Mouse (Mus musculus) neural tube, embryonic 12.5 days (tissue): ENCODE results near the gene Olfr1161. TPM values are rescaled to one million over a fixed set of nuclear protein-coding genes. Genes with fewer than 3 reads are reported as not detected.
"Not testable (repeated sequence)": the region's sequence is repeated elsewhere in the genome, so short reads cannot be mapped to it uniquely, and the experiment has no call there.

ENCODE experiments used
- ATAC-seq: fragments of 200-750 bp; cut with Nextera tagmentation; 2 replicates; pipeline ENCODE4 v1.8.0; 2017; ENCODE audit warnings: low read depth, mild to moderate bottlenecking, moderate TSS enrichment, moderate library complexity; ENCODE audit not compliant: low FRiP score
- H3K27ac ChIP-seq: fragments of 300-500 bp; sonication (generic); 2 replicates; pipeline ENCODE4 v1.5.1; 2016
- H3K27me3 ChIP-seq: fragments of 300-500 bp; sonication (generic); replicated peaks from 2 replicates; pipeline ENCODE4 v1.6.1; 2016; ENCODE audit warnings: mild to moderate bottlenecking
- H3K36me3 ChIP-seq: fragments of 300-500 bp; sonication (generic); 2 replicates; pipeline ENCODE4 v1.6.1; 2016; ENCODE audit warnings: mild to moderate bottlenecking
- H3K4me1 ChIP-seq: fragments of 300-500 bp; sonication (generic); 2 replicates; pipeline ENCODE4 v1.6.1; 2016
- H3K4me2 ChIP-seq: fragments of 300-500 bp; sonication (generic); replicated peaks from 2 replicates; pipeline ENCODE4 v1.6.1; 2016; ENCODE audit warnings: mild to moderate bottlenecking
- H3K4me3 ChIP-seq: fragments of 300-500 bp; sonication (generic); 2 replicates; pipeline ENCODE4 v1.5.1; 2016
- H3K9ac ChIP-seq: fragments of 300-500 bp; sonication (generic); 2 replicates; pipeline ENCODE4 v1.6.1; 2016; ENCODE audit warnings: mild to moderate bottlenecking
- H3K9me3 ChIP-seq: fragments of 300-500 bp; sonication (generic); 2 replicates; pipeline ENCODE4 v1.6.1; 2016; ENCODE audit warnings: mild to moderate bottlenecking
- WGBS: fragments of 180-500 bp; shearing (Covaris S2); methylation state at CpG from one replicate; pipeline ENCODE4 v1.1.7; 2016; 5-methylcytosine and 5-hydroxymethylcytosine counted together
- polyA plus RNA-seq: library from polyadenylated mRNA; unstranded; fragments of >200 nt; fragmentation: Nextera tagmentation; extraction: Ambion mirVana; gene quantifications from 2 replicates; pipeline ENCODE4 v1.2.1, GENCODE M21; 2016

Olfr1161 gene
- not detected in 2 replicates for polyA plus RNA-seq

- not testable (repeated sequence) for H3K9me3 ChIP-seq, H3K4me2 ChIP-seq, ATAC-seq, H3K4me1 ChIP-seq, H3K4me3 ChIP-seq, H3K27ac ChIP-seq, H3K9ac ChIP-seq, H3K36me3 ChIP-seq, H3K27me3 ChIP-seq
- WGBS = 93% methylated on average over 1 of the region's 1 CpGs
Measured at GRCm38 (mm10) chr2:88022474-88022873, at the start of gene Olfr1161. Gene Olfr1161, plus strand, starts transcription at chr2:88022774.

- Histone ChIP-seq H3K4me2 (no peak within 1 kb of the TSS), H3K9ac (no peak within 1 kb of the TSS), H3K36me3 (no peaks in the 10 kb centered on the region), H3K4me3 (no peak within 1 kb of the TSS), H3K27me3 (no peaks in the 10 kb centered on the region), H3K27ac (no peak within 1 kb of the TSS), H3K9me3 (no peaks in the 10 kb centered on the region), H3K4me1 (no peaks in the 10 kb centered on the region)
- no peak for ATAC-seq
- 80% methylated on average over 3 of the region's 3 CpGs for WGBS
Measured at GRCm38 (mm10) chr2:87974563-87974962, 48.0 kb upstream of the Olfr1161 start, which contains the start of gene Olfr74. Gene Olfr74, minus strand, starts transcription at chr2:87974663.

- Histone ChIP-seq H3K27ac (no peak within 1 kb of the TSS), H3K36me3 (no peaks in the 10 kb centered on the region), H3K4me3 (no peak within 1 kb of the TSS), H3K4me1 (no peaks in the 10 kb centered on the region), H3K9me3 (no peaks in the 10 kb centered on the region), H3K4me2 (no peak within 1 kb of the TSS), H3K27me3 (no peaks in the 10 kb centered on the region), H3K9ac (no peak within 1 kb of the TSS)
- no peak for ATAC-seq
Measured at GRCm38 (mm10) chr2:87989813-87990212, 32.8 kb upstream of the Olfr1161 start, which contains the start of gene Olfr1158. Gene Olfr1158, plus strand, starts transcription at chr2:87990113.

GRCm38 (mm10) chr2:88007515-88008318 is 14.9 kb upstream of the Olfr1161 start, which contains the start of gene Olfr1160:
Gene Olfr1160, minus strand, starts transcription at chr2:88008268.
- no peaks in the 10 kb centered on the region for H3K27me3 ChIP-seq
- no peak within 1 kb of the TSS for H3K27ac ChIP-seq
- no peaks in the 10 kb centered on the region for H3K36me3 ChIP-seq
- no peak within 1 kb of the TSS for H3K4me2 ChIP-seq
- H3K4me3 ChIP-seq = no peak within 1 kb of the TSS
- no peaks in the 10 kb centered on the region for H3K4me1 ChIP-seq
- ATAC-seq = no peak
- no peak within 1 kb of the TSS for H3K9ac ChIP-seq
- H3K9me3 ChIP-seq = no peaks in the 10 kb centered on the region

GRCm38 (mm10) chr2:88037599-88037998 is 15.0 kb downstream of the Olfr1161 start, which contains the start of gene Olfr73:
Gene Olfr73, minus strand, starts transcription at chr2:88037699.
- Histone ChIP-seq H3K36me3 (no peaks in the 10 kb centered on the region), H3K27me3 (no peaks in the 10 kb centered on the region), H3K4me1 (no peaks in the 10 kb centered on the region), H3K9me3 (no peaks in the 10 kb centered on the region), H3K4me3 (no peak within 1 kb of the TSS), H3K27ac (no peak within 1 kb of the TSS), H3K9ac (no peak within 1 kb of the TSS), H3K4me2 (no peak within 1 kb of the TSS)
- ATAC-seq = no peak

DNA sequence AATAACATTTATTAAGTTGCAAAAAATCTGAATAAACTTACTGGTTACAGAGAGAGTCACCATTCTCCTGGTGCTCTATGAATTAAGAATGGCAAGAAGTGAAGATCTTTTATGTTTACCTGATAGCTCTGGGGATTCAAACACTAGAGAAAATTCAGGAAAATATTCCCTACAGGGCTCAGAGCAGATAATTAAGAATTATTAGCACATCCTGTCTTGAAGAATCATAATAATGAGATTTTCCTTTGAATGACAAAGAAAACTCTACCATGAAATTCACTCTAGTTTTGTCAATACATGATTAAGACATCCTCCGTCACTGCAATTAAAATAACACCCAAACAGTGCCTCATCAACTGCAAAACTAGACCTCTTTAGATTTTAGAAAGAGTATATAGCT is 28.5 kb downstream of the Olfr1161 start, which contains the start of gene Olfr1162:
Gene Olfr1162, minus strand, starts transcription at position 101 of the 400 bp plus-strand sequence.
- H3K4me2 ChIP-seq = no peak within 1 kb of the TSS
- H3K4me3 ChIP-seq = no peak within 1 kb of the TSS
- H3K9me3 ChIP-seq = no peaks in the 10 kb centered on the region
- ATAC-seq = no peak
- no peaks in the 10 kb centered on the region for H3K27me3 ChIP-seq
- no peak within 1 kb of the TSS for H3K9ac ChIP-seq
- H3K4me1 ChIP-seq = no peaks in the 10 kb centered on the region
- H3K36me3 ChIP-seq = no peaks in the 10 kb centered on the region
- H3K27ac ChIP-seq = no peak within 1 kb of the TSS
- 83% methylated on average over 1 of the region's 1 CpGs for WGBS

- WGBS = 87% methylated on average over 2 of the region's 2 CpGs
- Histone ChIP-seq H3K4me2 (no peak overlapping the region), H3K36me3 (no peaks in the 10 kb centered on the region), H3K27me3 (no peaks in the 10 kb centered on the region), H3K4me3 (no peak overlapping the region), H3K4me1 (no peaks in the 10 kb centered on the region), H3K9ac (no peak overlapping the region), H3K9me3 (no peaks in the 10 kb centered on the region), H3K27ac (no peak overlapping the region)
- no peak for ATAC-seq
Measured at GRCm38 (mm10) chr2:88063587-88063986, 41.0 kb downstream of the Olfr1161 start.

- H3K4me3 ChIP-seq = no peak within 1 kb of the TSS
- H3K36me3 ChIP-seq = no peaks in the 10 kb centered on the region
- no peak for ATAC-seq
- H3K4me2 ChIP-seq = no peak within 1 kb of the TSS
- H3K27ac ChIP-seq = no peak within 1 kb of the TSS
- no peaks in the 10 kb centered on the region for H3K4me1 ChIP-seq
- no peak within 1 kb of the TSS for H3K9ac ChIP-seq
- H3K9me3 ChIP-seq = no peaks in the 10 kb centered on the region
- H3K27me3 ChIP-seq = no peaks in the 10 kb centered on the region
Measured at GRCm38 (mm10) chr2:88071730-88072129, 49.2 kb downstream of the Olfr1161 start, which contains the start of gene Olfr1163. Gene Olfr1163, minus strand, starts transcription at chr2:88071830.

Other genes with a start within 250 kb of the Olfr1161 start
- gene Olfr152, start 243.3 kb upstream of the Olfr1161 start, polyA plus RNA-seq = not detected in 2 replicates
- gene Olfr1143, start 222.2 kb upstream of the Olfr1161 start, polyA plus RNA-seq = not detected in 2 replicates
- not detected in 2 replicates for gene Olfr1145, start 213.0 kb upstream of the Olfr1161 start, polyA plus RNA-seq
- not detected in 2 replicates for gene Olfr1148, start 192.2 kb upstream of the Olfr1161 start, polyA plus RNA-seq
- gene Olfr1150-ps1, start 178.8 kb upstream of the Olfr1161 start, polyA plus RNA-seq = not detected in 2 replicates
- not detected in 2 replicates for gene Olfr1151, start 166.9 kb upstream of the Olfr1161 start, polyA plus RNA-seq
- gene Olfr1152, start 156.3 kb upstream of the Olfr1161 start, polyA plus RNA-seq = 0.03 TPM in 1 of 2 replicates, not detected in the other
- not detected in 2 replicates for gene Olfr1153, start 127.8 kb upstream of the Olfr1161 start, polyA plus RNA-seq
- gene Olfr1154, start 117.6 kb upstream of the Olfr1161 start, polyA plus RNA-seq = not detected in 2 replicates
- not detected in 2 replicates for gene Olfr1155, start 77.6 kb upstream of the Olfr1161 start, polyA plus RNA-seq
- not detected in 2 replicates for gene Olfr1156, start 69.7 kb upstream of the Olfr1161 start, polyA plus RNA-seq
- gene Olfr1157, start 54.5 kb upstream of the Olfr1161 start, polyA plus RNA-seq = not detected in 2 replicates
- not detected in 2 replicates for gene Olfr74, start 48.1 kb upstream of the Olfr1161 start, polyA plus RNA-seq
- not detected in 2 replicates for gene Olfr1158, start 32.7 kb upstream of the Olfr1161 start, polyA plus RNA-seq
- not detected in 2 replicates for gene Olfr1160, start 14.5 kb upstream of the Olfr1161 start, polyA plus RNA-seq
- not detected in 2 replicates for gene Olfr73, start 14.9 kb downstream of the Olfr1161 start, polyA plus RNA-seq
- not detected in 2 replicates for gene Olfr1162, start 28.4 kb downstream of the Olfr1161 start, polyA plus RNA-seq
- gene Olfr1163, start 49.1 kb downstream of the Olfr1161 start, polyA plus RNA-seq = not detected in 2 replicates
- not detected in 2 replicates for gene Olfr1164, start 71.2 kb downstream of the Olfr1161 start, polyA plus RNA-seq
- gene Olfr1166, start 105.5 kb downstream of the Olfr1161 start, polyA plus RNA-seq = not detected in 2 replicates
- gene Olfr1167, start 132.4 kb downstream of the Olfr1161 start, polyA plus RNA-seq = not detected in 2 replicates
- gene Olfr1168, start 159.1 kb downstream of the Olfr1161 start, polyA plus RNA-seq = not detected in 2 replicates
- gene Olfr1170, start 205.6 kb downstream of the Olfr1161 start, polyA plus RNA-seq = not detected in 2 replicates